Mouse (Mus musculus) liver, embryonic 11.5 days (tissue): ENCODE data around the gene Gm44596. TPM values are rescaled to one million over a fixed set of nuclear protein-coding genes. Genes with fewer than 3 reads are reported as not detected.
A peak's percentile ranks its signal among the peaks of the same experiment; 100 is the strongest.

Source experiments
- ATAC-seq: fragments of 200-750 bp; cut with Nextera tagmentation; replicated peaks from 2 replicates; pipeline ENCODE4 v1.8.0; 2017; ENCODE audit warnings: moderate number of reproducible peaks, mild to moderate bottlenecking, moderate TSS enrichment, moderate library complexity; ENCODE audit not compliant: low FRiP score
- DNase-seq: peaks from one replicate; pipeline ENCODE4 v3.0.0-alpha.2; 2017; ENCODE audit warnings: low spot score
- H3K27ac ChIP-seq: fragments of 300-500 bp; sonication (generic); 2 replicates; pipeline ENCODE4 v1.5.1; 2014; ENCODE audit warnings: mild to moderate bottlenecking, low read depth, low read length, control low read depth
- H3K27me3 ChIP-seq: fragments of 300-500 bp; sonication (generic); replicated peaks from 2 replicates; pipeline ENCODE4 v1.6.1; 2014; ENCODE audit warnings: low read length, mixed read lengths; ENCODE audit not compliant: control insufficient read depth, insufficient read depth
- H3K36me3 ChIP-seq: fragments of 300-500 bp; sonication (generic); 2 replicates; pipeline ENCODE4 v1.6.1; 2014; ENCODE audit warnings: mild to moderate bottlenecking, low read length, moderate library complexity, mixed read lengths; ENCODE audit not compliant: control insufficient read depth, insufficient read depth
- H3K4me1 ChIP-seq: fragments of 300-500 bp; sonication (generic); replicated peaks from 2 replicates; pipeline ENCODE4 v1.6.1; 2014; ENCODE audit warnings: low read length, mixed read lengths; ENCODE audit not compliant: control insufficient read depth, insufficient read depth
- H3K4me2 ChIP-seq: fragments of 300-500 bp; sonication (generic); 2 replicates; pipeline ENCODE4 v1.6.1; 2014; ENCODE audit warnings: mild to moderate bottlenecking, control low read depth, moderate library complexity
- H3K4me3 ChIP-seq: fragments of 300-500 bp; sonication (generic); 2 replicates; pipeline ENCODE4 v1.5.1; 2014; ENCODE audit warnings: low read depth, low read length, control low read depth
- H3K9ac ChIP-seq: fragments of 300-500 bp; sonication (generic); 2 replicates; pipeline ENCODE4 v1.6.1; 2014; ENCODE audit warnings: low read depth, low read length, control low read depth
- H3K9me3 ChIP-seq: fragments of 300-500 bp; sonication (generic); 2 replicates; pipeline ENCODE4 v1.6.1; 2016; ENCODE audit warnings: low read length, inconsistent platforms, mixed read lengths; ENCODE audit not compliant: control insufficient read depth
- WGBS: fragments of 180-500 bp; shearing (Covaris S2); extraction: QIAGEN DNeasy Blood & Tissue Kit; methylation state at CpG from one replicate; pipeline ENCODE4 v1.1.7; 2014; 5-methylcytosine and 5-hydroxymethylcytosine counted together
- polyA plus RNA-seq: library from polyadenylated mRNA; unstranded; fragments of >200 nt; fragmentation: Nextera tagmentation; extraction: Ambion mirVana; gene quantifications from 2 replicates; pipeline ENCODE4 v1.2.1, GENCODE M21; 2014

Gm44596 gene
- polyA plus RNA-seq, 1 experiment from 2014 or later = not detected

DNA sequence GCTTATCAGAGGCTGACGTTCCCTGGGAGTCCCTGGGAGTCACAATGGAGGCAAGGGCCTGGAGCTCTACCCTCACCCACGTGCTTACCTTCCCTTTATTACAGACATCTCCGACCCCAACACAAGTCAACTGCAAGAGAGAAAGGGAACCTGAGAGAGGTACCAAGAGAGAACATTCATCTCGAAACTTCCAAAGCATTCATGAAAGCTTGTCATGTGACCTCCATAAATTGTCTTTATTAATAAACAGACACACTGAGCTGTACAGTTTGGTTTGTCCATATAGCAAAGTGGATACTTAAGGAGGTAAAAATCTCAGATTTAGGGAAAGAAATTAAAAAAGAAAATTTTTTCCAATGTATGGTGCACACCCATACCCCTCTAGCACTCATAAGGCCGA lies 40.9 kb downstream of the Gm44596 start:
- H3K36me3 ChIP-seq = peaks cover 17% of the 10 kb centered on the region

DNA sequence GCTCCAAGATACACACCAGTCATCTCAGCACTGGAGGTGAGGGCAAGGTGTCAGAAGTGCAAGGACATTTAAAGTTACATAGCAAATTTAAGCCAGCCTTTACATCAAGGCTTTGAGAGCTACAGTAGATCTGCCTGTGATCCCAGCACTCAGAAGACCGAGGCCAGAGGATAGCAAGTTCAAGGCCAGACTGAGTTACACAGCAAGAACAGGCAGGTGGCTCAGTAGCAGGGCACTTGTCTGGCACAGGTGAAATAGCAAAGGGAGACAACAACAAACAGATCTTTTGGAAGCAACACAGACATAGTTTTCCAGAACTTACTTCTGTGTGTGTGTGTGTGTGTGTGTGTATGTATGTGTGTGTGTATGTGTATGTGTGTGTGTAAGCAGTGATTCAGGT lies 42.8 kb downstream of the Gm44596 start:
- 84% methylated on average over 1 of the region's 1 CpGs for WGBS
- no peak overlapping the region for H3K27ac ChIP-seq
- H3K4me3 ChIP-seq = no peak overlapping the region
- H3K4me2 ChIP-seq = no peak overlapping the region
- no peaks in the 10 kb centered on the region for H3K4me1 ChIP-seq
- H3K27me3 ChIP-seq = no peaks in the 10 kb centered on the region
- ATAC-seq = no peak
- no peak overlapping the region for H3K9ac ChIP-seq
- peaks cover 7% of the 10 kb centered on the region; the same call in 1 of the 2 replicates for H3K36me3 ChIP-seq
- H3K9me3 ChIP-seq = no peaks in the 10 kb centered on the region
- DNase-seq = no peak

More for the DNA sequence above, 40.9 kb downstream of the Gm44596 start:
- no peak for DNase-seq
- Histone ChIP-seq H3K9ac (no peak overlapping the region), H3K27me3 (no peaks in the 10 kb centered on the region), H3K4me3 (no peak overlapping the region), H3K9me3 (no peaks in the 10 kb centered on the region), H3K4me1 (no peaks in the 10 kb centered on the region), H3K27ac (no peak overlapping the region), H3K4me2 (no peak overlapping the region)
- 82% methylated on average over 5 of the region's 5 CpGs for WGBS
- ATAC-seq = no peak

DNA sequence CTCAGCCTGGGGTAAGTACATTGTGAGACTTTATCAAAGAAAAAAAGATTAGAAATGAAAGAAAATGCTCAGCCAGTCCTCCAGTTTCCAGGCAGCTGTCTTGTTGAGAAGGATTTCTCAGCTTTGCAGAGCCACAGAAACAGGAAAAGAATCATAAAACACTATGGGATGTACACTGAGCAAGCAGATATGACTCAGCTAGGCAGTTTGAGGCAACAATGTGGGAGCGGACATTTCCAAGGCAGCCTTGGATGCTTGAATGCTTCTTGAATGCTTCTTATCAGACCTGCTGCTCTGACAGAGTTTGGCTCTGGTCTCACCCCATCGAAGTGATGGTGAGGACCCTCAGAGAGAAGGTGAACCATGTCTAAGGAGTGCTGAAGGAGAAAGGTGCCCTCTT lies 45.7 kb downstream of the Gm44596 start:
- no peak for ATAC-seq
- Histone ChIP-seq H3K9me3 (no peaks in the 10 kb centered on the region), H3K4me1 (peaks cover 6% of the 10 kb centered on the region; the same call in 1 of the 2 replicates), H3K4me3 (no peak overlapping the region), H3K4me2 (no peak overlapping the region), H3K36me3 (peaks cover 2% of the 10 kb centered on the region; the same call in 1 of the 2 replicates), H3K27me3 (no peaks in the 10 kb centered on the region), H3K27ac (no peak overlapping the region), H3K9ac (no peak overlapping the region)
- 78% methylated on average over 2 of the region's 2 CpGs for WGBS
- no peak for DNase-seq

DNA sequence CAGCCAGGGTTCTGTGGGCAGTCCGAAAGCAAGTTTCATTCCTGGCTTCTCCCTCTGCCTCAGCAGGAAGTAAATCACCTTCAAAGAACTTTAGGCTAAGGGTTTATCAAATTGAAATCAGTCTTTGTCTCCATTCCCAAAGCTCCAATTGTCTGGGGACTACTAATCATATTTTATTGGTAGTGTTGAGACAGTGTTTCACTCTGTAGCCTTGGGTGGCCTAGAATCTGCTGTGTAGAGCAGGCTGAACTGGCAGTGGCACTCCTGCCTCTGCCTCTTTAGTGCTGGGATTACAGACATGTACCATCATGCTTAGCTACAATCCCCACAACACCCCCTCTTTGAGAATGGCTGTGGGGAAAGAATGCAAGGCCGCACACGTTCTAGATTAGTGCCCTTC lies 46.2 kb downstream of the Gm44596 start:
- 85% methylated on average over 3 of the region's 3 CpGs for WGBS
- ATAC-seq (no peak), DNase-seq (no peak)
- Histone ChIP-seq H3K27ac (no peak overlapping the region), H3K9me3 (no peaks in the 10 kb centered on the region), H3K4me3 (no peak overlapping the region), H3K27me3 (no peaks in the 10 kb centered on the region), H3K4me1 (peaks cover 6% of the 10 kb centered on the region; the same call in 1 of the 2 replicates), H3K4me2 (no peak overlapping the region), H3K9ac (no peak overlapping the region), H3K36me3 (peaks cover 2% of the 10 kb centered on the region; the same call in 1 of the 2 replicates)

DNA sequence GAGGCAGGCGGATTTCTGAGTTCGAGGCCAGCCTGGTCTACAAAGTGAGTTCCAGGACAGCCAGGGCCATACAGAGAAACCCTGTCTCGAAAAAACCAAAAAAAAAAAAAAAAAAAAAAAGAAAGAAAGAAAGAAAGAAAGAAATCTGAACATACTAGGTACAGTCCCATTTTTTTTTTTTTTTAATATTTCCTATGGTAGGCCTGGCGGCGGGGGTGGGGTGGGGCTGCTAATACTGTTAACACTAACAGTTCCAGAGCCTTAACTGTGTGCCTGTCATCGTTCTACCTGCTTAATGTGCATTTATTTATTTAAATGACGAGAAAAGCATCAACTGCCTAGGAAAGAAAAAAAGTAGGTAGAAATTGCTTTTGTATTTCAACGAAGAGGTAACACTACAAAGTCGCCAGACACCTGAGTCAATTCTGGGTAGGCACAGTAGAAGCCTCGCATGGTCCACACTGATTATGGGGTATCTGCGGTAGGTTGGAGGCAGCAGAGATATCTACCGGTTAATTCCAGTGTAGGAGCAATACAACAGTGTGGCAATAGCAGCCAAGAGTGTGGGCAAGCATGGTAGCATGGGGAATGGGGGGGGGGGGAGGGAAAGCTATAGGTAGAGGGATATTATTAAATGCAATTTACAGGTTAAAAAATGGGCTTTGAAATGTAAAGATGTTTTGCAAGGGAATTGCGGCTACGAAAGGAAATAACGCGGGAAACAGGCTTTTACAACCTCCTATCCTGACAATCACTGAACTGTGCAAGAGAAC lies 48.4 kb downstream of the Gm44596 start:
- Histone ChIP-seq H3K9me3 (no peaks in the 10 kb centered on the region), H3K4me2 (peak overlapping the region; percentile 78), H3K4me3 (peak overlapping the region; percentile 67), H3K9ac (peak overlapping the region; percentile 84), H3K36me3 (peaks cover 4% of the 10 kb centered on the region; the same call in 1 of the 2 replicates), H3K27me3 (no peaks in the 10 kb centered on the region), H3K27ac (peak overlapping the region; percentile 93), H3K4me1 (peaks cover 6% of the 10 kb centered on the region; the same call in 1 of the 2 replicates)
- peak; percentile 86 for ATAC-seq
- 32% methylated on average over 15 of the region's 16 CpGs for WGBS
- no peak for DNase-seq

DNA sequence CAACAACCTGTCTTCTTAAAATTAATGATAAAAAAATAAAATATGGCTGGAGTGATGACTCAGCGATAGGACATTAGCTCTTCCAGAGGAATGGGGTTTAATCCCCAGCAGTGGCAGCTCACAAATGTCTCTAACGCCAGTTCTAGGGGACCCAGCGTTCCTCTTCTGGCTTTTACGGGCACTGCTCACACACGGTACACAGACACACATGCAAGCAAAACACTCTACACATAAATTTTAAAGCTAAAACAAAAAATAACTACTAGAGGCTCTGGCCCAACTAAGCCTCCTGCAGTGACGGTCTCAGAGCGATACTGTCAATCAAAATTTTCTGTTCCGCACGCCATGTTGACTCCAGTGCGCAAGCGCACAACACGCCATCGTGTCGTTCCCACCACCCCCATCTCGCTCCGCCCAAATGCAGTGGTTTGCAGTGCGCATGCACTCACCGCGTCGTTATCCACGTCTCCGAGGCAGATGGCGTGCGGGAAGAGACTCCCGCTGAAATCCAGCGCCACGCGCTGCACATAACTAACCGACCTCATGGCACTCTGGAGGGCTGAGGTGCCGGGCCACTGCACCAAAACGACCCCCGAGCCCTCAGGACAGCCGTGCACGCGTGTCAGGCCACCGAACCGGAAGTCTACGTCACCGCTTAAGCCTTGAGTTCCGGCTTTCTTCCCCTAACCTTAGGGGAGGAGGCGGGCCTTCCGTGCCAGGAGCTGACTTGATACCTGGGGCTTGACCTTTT lies 49.1 kb downstream of the Gm44596 start, which contains the start of gene Itfg2:
TSS of gene Itfg2 (minus strand) at position 663 of the 751 bp plus-strand sequence.
- Histone ChIP-seq H3K4me2 (peak within 1 kb of the TSS; percentile 78), H3K36me3 (peaks cover 8% of the 10 kb centered on the region; the same call in 1 of the 2 replicates), H3K9ac (peak within 1 kb of the TSS; percentile 84), H3K27me3 (no peaks in the 10 kb centered on the region), H3K27ac (peak within 1 kb of the TSS; percentile 93), H3K9me3 (no peaks in the 10 kb centered on the region), H3K4me3 (peak within 1 kb of the TSS; percentile 67), H3K4me1 (peaks cover 6% of the 10 kb centered on the region; the same call in 1 of the 2 replicates)
- under 1% methylated on average over 42 of the region's 42 CpGs for WGBS
- DNase-seq (peak; percentile 96), ATAC-seq (peak; percentile 90)

DNA sequence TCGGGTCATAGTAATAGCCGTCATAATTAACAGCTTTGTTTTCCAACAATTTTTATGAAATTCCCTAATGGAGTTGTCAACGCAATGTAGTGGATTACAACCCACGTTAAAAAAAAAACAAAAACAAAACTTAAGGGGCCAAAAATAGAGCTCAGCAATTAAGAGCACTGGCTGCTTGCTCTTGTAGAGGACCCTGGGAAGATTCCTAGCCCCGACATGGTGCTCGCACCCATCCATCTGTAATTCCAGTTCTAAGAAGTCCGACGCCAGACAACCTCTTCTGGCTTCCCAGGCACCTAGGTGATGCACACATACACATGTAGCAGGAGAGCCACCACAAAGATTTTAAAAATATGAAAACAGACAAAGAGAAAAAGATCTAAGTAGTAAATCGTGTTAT lies 49.7 kb downstream of the Gm44596 start:
- Histone ChIP-seq H3K36me3 (peaks cover 11% of the 10 kb centered on the region; the same call in 1 of the 2 replicates), H3K27ac (peak overlapping the region; percentile 93), H3K27me3 (no peaks in the 10 kb centered on the region), H3K9ac (peak overlapping the region; percentile 84), H3K4me1 (peaks cover 7% of the 10 kb centered on the region), H3K4me3 (peak overlapping the region; percentile 67), H3K9me3 (no peaks in the 10 kb centered on the region), H3K4me2 (peak overlapping the region; percentile 78)
- ATAC-seq = no peak
- DNase-seq = no peak
- WGBS = 19% methylated on average over 9 of the region's 9 CpGs

DNA sequence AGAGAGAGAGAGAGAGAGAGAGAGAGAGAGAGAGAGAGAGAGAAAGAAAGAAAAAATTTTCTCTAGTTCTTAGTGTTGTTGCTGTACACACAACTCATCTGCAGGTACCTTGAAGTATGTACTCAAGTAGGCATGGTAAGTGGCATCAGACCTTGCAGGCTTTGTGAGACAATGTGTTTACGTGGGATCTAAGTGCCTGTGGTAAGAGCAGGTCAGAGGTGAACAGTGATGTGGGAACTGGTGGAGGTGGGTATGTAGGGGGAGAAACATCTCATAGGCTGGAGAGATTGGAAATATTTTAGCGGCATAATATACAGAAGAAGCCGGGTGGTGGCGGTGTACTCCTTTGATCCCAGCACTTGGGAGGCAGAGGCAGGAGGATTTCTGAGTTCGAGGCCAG lies 52.3 kb downstream of the Gm44596 start:
- DNase-seq = no peak
- peaks cover 8% of the 10 kb centered on the region for H3K4me1 ChIP-seq
- WGBS = 87% methylated on average over 5 of the region's 5 CpGs
- no peak overlapping the region for H3K9ac ChIP-seq
- H3K4me3 ChIP-seq = no peak overlapping the region
- no peak overlapping the region for H3K4me2 ChIP-seq
- H3K27ac ChIP-seq = no peak overlapping the region
- no peaks in the 10 kb centered on the region for H3K9me3 ChIP-seq
- H3K36me3 ChIP-seq = peaks cover 34% of the 10 kb centered on the region
- H3K27me3 ChIP-seq = no peaks in the 10 kb centered on the region
- ATAC-seq = no peak
